Mouse (Mus musculus): ENCODE data around the gene Golga4. TPM values are rescaled to one million over a fixed set of nuclear protein-coding genes. Genes with fewer than 3 reads are reported as not detected.

Golga4 gene
- total and polyA plus RNA-seq, 2 experiments from 2014 or later: 45.3 to 57.6 TPM

DNA sequence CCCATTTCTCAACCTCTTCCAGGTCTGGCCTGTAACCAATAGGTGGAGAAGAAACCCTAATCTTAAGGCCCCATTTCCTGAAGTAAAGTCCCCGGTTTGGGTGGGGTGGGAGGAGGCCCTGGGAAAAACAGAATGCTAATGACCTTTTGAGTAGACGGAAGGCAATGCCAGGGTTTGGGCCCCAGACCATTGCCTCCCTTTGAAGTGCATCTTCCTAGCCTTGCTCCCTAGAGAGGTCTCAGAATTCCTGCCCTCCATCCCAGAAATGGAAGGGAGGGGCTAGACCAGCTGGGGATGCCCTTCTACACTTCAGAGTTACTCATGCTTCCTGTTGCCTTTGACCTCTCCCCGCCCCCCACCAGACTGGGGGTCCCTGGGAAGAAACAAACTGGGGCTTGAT, 34.8 kb upstream of the Golga4 start:
- Histone ChIP-seq H3K4me2 (ENCODE audit: low read depth, low read length) (no peak overlapping the region), H3K27ac (ENCODE audit: low read depth) (no peak overlapping the region), H3K4me1 (ENCODE audit: control insufficient read depth, insufficient read depth) (no peaks in the 10 kb centered on the region), H3K9me3 (replicated peaks; ENCODE audit: control insufficient read depth, low read length) (no peaks in the 10 kb centered on the region), H3K9ac (replicated peaks; ENCODE audit: low read depth, low read length) (no peak overlapping the region), H3K4me3 (ENCODE audit: low read depth, low read length) (no peak overlapping the region), H3K27me3 (ENCODE audit: control insufficient read depth, insufficient read depth, low read length) (peaks cover 74% of the 10 kb centered on the region), H3K36me3 (replicated peaks; ENCODE audit: control insufficient read depth, insufficient read depth, low read length) (no peaks in the 10 kb centered on the region)
- DNase-seq (ENCODE audit: low spot score): no peak
- ATAC-seq (ENCODE audit: insufficient read depth, low read depth): no peak
- WGBS: 24% methylated on average over 3 of the region's 3 CpGs
- no peak for TF ChIP-seq EP300 (IDR thresholded peaks at IDR 0.05; ENCODE audit: low read depth)
- no peak for TF ChIP-seq CTCF (IDR thresholded peaks at IDR 0.05; ENCODE audit: low read depth)

DNA sequence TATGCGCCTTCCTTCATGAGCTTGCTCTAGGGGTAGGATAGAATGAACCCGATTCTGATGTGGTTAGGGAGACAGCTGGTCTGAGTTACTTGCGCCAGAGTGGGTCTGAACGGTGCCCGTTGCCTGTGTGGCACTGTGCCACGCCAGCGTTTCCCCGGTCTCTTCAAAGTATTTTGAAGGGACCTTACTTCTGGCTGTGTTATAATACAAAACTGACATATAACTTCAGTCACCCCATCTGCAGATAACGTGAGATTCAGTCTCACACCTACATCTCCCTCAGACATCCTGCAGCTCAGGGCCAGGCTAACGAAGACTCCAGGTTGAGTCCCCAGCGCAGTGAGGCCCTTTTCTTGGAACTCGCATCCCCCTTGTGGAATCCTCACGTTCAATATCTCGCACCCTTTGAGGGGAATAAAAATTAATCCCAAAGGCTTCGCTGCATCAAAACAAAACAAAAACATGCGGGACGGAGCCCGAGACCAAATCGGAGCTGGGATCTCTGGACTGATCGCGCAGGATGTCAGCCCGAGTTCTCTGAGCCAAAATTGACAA, 29.8 kb upstream of the Golga4 start:
- WGBS: 4% methylated on average over 22 of the region's 22 CpGs
- TF ChIP-seq CTCF (IDR thresholded peaks at IDR 0.05; ENCODE audit: low read depth): no peak
- no peak for TF ChIP-seq EP300 (IDR thresholded peaks at IDR 0.05; ENCODE audit: low read depth)

DNA sequence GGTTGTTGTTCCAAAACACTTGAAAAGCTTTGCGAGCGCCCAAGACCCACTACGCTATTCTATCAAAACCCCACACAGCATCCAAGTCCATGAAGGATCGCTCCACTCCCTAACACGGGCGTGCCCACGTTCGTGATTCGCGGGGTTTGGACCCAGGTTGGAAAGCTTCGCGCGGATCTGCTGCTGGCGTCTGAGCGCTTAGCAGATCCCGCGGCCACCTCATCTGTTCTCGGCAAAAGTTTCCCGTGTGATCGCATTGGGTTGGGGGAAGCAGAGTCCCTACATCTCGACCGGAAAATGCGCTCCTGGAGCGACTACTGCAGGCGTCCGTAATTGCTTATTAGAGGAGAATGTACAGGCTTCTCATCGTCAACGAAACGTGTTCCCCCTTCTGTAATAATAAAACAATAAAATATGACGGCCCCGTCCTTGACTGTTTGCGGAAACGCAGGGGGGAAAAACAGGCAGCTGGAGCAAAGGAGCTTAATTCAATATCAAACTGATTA, 29.2 kb upstream of the Golga4 start:
- peaks cover 19% of the 10 kb centered on the region for H3K4me1 ChIP-seq (ENCODE audit: control insufficient read depth, insufficient read depth)
- H3K9ac ChIP-seq (replicated peaks; ENCODE audit: low read depth, low read length): no peak overlapping the region
- peak overlapping the region; percentile 56 for H3K4me3 ChIP-seq (ENCODE audit: low read depth, low read length)
- TF ChIP-seq CTCF (IDR thresholded peaks at IDR 0.05; ENCODE audit: low read depth): no peak
- no peak for TF ChIP-seq EP300 (IDR thresholded peaks at IDR 0.05; ENCODE audit: low read depth)
- peak overlapping the region; percentile 76 for H3K4me2 ChIP-seq (ENCODE audit: low read depth, low read length)
- no peak for ATAC-seq (ENCODE audit: insufficient read depth, low read depth)
- no peak overlapping the region for H3K27ac ChIP-seq (ENCODE audit: low read depth)
- no peak for DNase-seq (ENCODE audit: low spot score)
- no peaks in the 10 kb centered on the region for H3K36me3 ChIP-seq (replicated peaks; ENCODE audit: control insufficient read depth, insufficient read depth, low read length)
- H3K9me3 ChIP-seq (replicated peaks; ENCODE audit: control insufficient read depth, low read length): no peaks in the 10 kb centered on the region
- H3K27me3 ChIP-seq (ENCODE audit: control insufficient read depth, insufficient read depth, low read length): peaks cover 82% of the 10 kb centered on the region
- WGBS: under 1% methylated on average over 33 of the region's 33 CpGs

More for the DNA sequence above, 29.8 kb upstream of the Golga4 start:
- peaks cover 81% of the 10 kb centered on the region for H3K27me3 ChIP-seq (ENCODE audit: control insufficient read depth, insufficient read depth, low read length)
- peak overlapping the region; percentile 76; the same call in 1 of the 2 replicates for H3K4me2 ChIP-seq (ENCODE audit: low read depth, low read length)
- H3K9ac ChIP-seq (replicated peaks; ENCODE audit: low read depth, low read length): no peak overlapping the region
- peaks cover 19% of the 10 kb centered on the region for H3K4me1 ChIP-seq (ENCODE audit: control insufficient read depth, insufficient read depth)
- peak overlapping the region; percentile 56; the same call in 1 of the 2 replicates for H3K4me3 ChIP-seq (ENCODE audit: low read depth, low read length)
- no peaks in the 10 kb centered on the region for H3K36me3 ChIP-seq (replicated peaks; ENCODE audit: control insufficient read depth, insufficient read depth, low read length)
- no peaks in the 10 kb centered on the region for H3K9me3 ChIP-seq (replicated peaks; ENCODE audit: control insufficient read depth, low read length)
- H3K27ac ChIP-seq (ENCODE audit: low read depth): no peak overlapping the region
- ATAC-seq (ENCODE audit: insufficient read depth, low read depth) (no peak), DNase-seq (ENCODE audit: low spot score) (no peak)

DNA sequence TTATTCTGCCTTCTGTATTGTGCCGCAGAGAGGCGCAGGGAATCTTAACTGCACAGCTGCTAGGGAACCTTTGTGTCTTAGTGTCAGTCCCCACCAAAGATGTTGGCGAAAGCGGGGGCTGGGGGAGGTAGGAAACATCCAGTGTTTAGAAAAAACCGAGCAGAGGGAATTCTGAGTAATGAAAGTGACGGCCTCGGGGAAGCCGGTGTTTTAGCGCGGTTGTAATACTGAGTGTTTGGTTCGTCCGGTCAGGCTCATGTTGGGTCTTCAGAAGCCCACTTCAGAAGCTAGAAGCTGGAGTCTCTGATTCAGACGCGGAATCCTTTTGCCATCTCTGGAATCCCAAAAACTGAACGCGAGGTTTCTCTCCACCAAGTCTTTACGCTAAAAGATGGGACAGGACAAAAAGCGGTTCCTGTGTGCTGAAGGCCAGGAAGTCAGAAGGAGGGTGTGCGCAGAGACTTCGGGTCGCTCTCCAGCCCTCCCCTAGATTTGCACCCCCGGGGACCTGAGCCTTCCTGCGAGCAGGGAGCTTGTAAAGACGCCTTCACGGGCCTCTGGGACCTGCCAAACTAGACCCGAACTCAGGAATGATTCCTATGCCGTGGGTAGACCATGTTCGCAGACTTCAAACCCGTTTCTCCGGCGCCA, 28.7 kb upstream of the Golga4 start:
- ATAC-seq (ENCODE audit: insufficient read depth, low read depth) (no peak), DNase-seq (ENCODE audit: low spot score) (no peak)
- 2% methylated on average over 31 of the region's 31 CpGs for WGBS
- Histone ChIP-seq H3K4me1 (ENCODE audit: control insufficient read depth, insufficient read depth) (peaks cover 19% of the 10 kb centered on the region), H3K4me3 (ENCODE audit: low read depth, low read length) (peak overlapping the region; percentile 56), H3K27ac (ENCODE audit: low read depth) (no peak overlapping the region), H3K36me3 (replicated peaks; ENCODE audit: control insufficient read depth, insufficient read depth, low read length) (no peaks in the 10 kb centered on the region), H3K4me2 (ENCODE audit: low read depth, low read length) (peak overlapping the region; percentile 76), H3K27me3 (ENCODE audit: control insufficient read depth, insufficient read depth, low read length) (peaks cover 87% of the 10 kb centered on the region), H3K9me3 (replicated peaks; ENCODE audit: control insufficient read depth, low read length) (no peaks in the 10 kb centered on the region), H3K9ac (replicated peaks; ENCODE audit: low read depth, low read length) (no peak overlapping the region)
- no peak for TF ChIP-seq CTCF (IDR thresholded peaks at IDR 0.05; ENCODE audit: low read depth)
- no peak for TF ChIP-seq EP300 (IDR thresholded peaks at IDR 0.05; ENCODE audit: low read depth)

DNA sequence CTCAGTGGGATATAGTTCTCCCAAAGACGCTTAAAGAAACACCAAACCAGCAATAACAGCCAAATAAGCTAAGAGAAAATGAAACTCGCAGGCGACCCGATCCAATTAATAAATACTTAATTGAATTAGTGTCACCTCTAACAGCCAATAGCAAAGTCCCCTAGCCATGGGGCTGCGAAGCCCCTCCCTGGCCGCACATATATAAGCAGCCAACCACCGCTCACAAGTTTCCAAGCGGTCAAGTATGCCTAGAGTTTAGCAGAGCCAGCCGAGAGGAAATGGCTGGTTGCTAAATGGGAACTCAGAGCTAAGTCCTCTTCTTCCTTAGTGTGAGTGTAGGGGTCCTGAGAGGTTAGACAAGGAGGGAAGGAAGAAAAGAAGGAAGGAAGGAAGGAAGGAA, 28.1 kb upstream of the Golga4 start, which contains the start of gene Eomes:
Gene Eomes (plus strand): TSS at position 252 of the 400 bp plus-strand sequence.
- H3K36me3 ChIP-seq (replicated peaks; ENCODE audit: control insufficient read depth, insufficient read depth, low read length): no peaks in the 10 kb centered on the region
- peak within 1 kb of the TSS; percentile 56 for H3K4me3 ChIP-seq (ENCODE audit: low read depth, low read length)
- TF ChIP-seq CTCF (IDR thresholded peaks at IDR 0.05; ENCODE audit: low read depth) (no peak), EP300 (IDR thresholded peaks at IDR 0.05; ENCODE audit: low read depth) (no peak)
- WGBS: under 1% methylated on average over 9 of the region's 9 CpGs
- H3K4me2 ChIP-seq (ENCODE audit: low read depth, low read length): peak within 1 kb of the TSS; percentile 76
- DNase-seq (ENCODE audit: low spot score) (no peak), ATAC-seq (ENCODE audit: insufficient read depth, low read depth) (no peak)
- no peaks in the 10 kb centered on the region for H3K9me3 ChIP-seq (replicated peaks; ENCODE audit: control insufficient read depth, low read length)
- H3K27me3 ChIP-seq (ENCODE audit: control insufficient read depth, insufficient read depth, low read length): peaks cover 87% of the 10 kb centered on the region
- H3K27ac ChIP-seq (ENCODE audit: low read depth): no peak within 1 kb of the TSS
- H3K9ac ChIP-seq (replicated peaks; ENCODE audit: low read depth, low read length): no peak within 1 kb of the TSS
- H3K4me1 ChIP-seq (ENCODE audit: control insufficient read depth, insufficient read depth): peaks cover 19% of the 10 kb centered on the region

All from heart, postnatal 0 days (tissue).